Mouse (Mus musculus) gastrocnemius, postnatal 36 days (tissue): ENCODE results near the gene Hoxc4. TPM values are rescaled to one million over a fixed set of nuclear protein-coding genes. Genes with fewer than 3 reads are reported as not detected.
A peak's percentile ranks its signal among the peaks of the same experiment; 100 is the strongest.

Source experiments
- DNase-seq, 2 experiments: peaks; one replicate each; pipeline ENCODE4 v3.0.0; 2022
- intact Hi-C: fragments of 180-260 bp; cut with DNase I; formaldehyde crosslinking; loops from one replicate; pipeline ENCODE4 v1.15.1; 2025
- microRNA-seq, 2 experiments: library from miRNA; unstranded; fragments of <30 nt; microRNA quantifications; one replicate each; pipeline ENCODE4 v1.2.0; 2021
- total RNA-seq, 2 experiments: library from RNA; stranded (reverse); gene quantifications; 2 replicates each; pipeline ENCODE4 v1.2.3; 2021

Gene Hoxc4
- total RNA-seq, 2 experiments from 2014 or later: 4.1 to 4.2 TPM

GRCm38 (mm10) chr15:103065642-103066041 lies 46.9 kb downstream of the Hoxc4 start:
- intact Hi-C loops: loop anchor here (5.0 kb wide), 1 partner anchor 43 kb away; no protein-coding TSS in a partner anchor

GRCm38 (mm10) chr15:103067701-103068100 lies 49.0 kb downstream of the Hoxc4 start:
- no peak for DNase-seq
- intact Hi-C loops: loop anchor here (5.0 kb wide), 1 partner anchor 45 kb away; no protein-coding TSS in a partner anchor

More at GRCm38 (mm10) chr15:103065642-103066041, 46.9 kb downstream of the Hoxc4 start:
- no peak for DNase-seq

GRCm38 (mm10) chr15:103069173-103069572 lies 50.4 kb downstream of the Hoxc4 start:
- intact Hi-C loops: loop anchor here (5.0 kb wide), 1 partner anchor 47 kb away; no protein-coding TSS in a partner anchor
- DNase-seq: peak; percentile 30 to 58

- intact Hi-C loops: no loop called here
Measured at GRCm38 (mm10) chr15:103071266-103071665, 52.5 kb downstream of the Hoxc4 start.

GRCm38 (mm10) chr15:103074663-103075415 lies 56.1 kb downstream of the Hoxc4 start:
- DNase-seq: no peak
- intact Hi-C loops: no loop called here

More at GRCm38 (mm10) chr15:103071266-103071665, 52.5 kb downstream of the Hoxc4 start:
- DNase-seq: no peak

GRCm38 (mm10) chr15:103077673-103078072 lies 58.9 kb downstream of the Hoxc4 start:
- intact Hi-C loops: no loop called here
- no peak for DNase-seq

GRCm38 (mm10) chr15:103082622-103083021 lies 63.9 kb downstream of the Hoxc4 start:
- intact Hi-C loops: no loop called here
- DNase-seq: no peak

GRCm38 (mm10) chr15:103083598-103083997 lies 64.9 kb downstream of the Hoxc4 start:
- DNase-seq: no peak
- intact Hi-C loops: no loop called here

GRCm38 (mm10) chr15:103084944-103085343 lies 66.2 kb downstream of the Hoxc4 start:
- intact Hi-C loops: no loop called here
- no peak for DNase-seq

GRCm38 (mm10) chr15:103085831-103086671 lies 67.3 kb downstream of the Hoxc4 start:
- DNase-seq: peak; percentile 51 to 53
- intact Hi-C loops: no loop called here

Small RNA genes lying within 50 kb of the gene (microRNA-seq; reads per million reads assigned to microRNA genes)
- gene Mir196a-2 (1,579 to 2,519 reads per million in 2 experiments), gene Mir615 (317 to 375 reads per million in 2 experiments)

Other genes with a start within 250 kb of the Hoxc4 start
- not detected for gene Hoxc13, start 97.8 kb upstream of the Hoxc4 start, total RNA-seq
- not detected for gene Hoxc12, start 82.2 kb upstream of the Hoxc4 start, total RNA-seq
- 1 to 10 TPM; 5.6 to 8.1 TPM for gene Hoxc11, start 64.5 kb upstream of the Hoxc4 start, total RNA-seq
- gene Hoxc10, start 52.1 kb upstream of the Hoxc4 start, total RNA-seq: 10 to 100 TPM; 70.5 to 75.2 TPM
- 1 to 10 TPM; 1.9 to 2.3 TPM for gene Hoxc5, start 51.5 kb upstream of the Hoxc4 start, total RNA-seq
- gene Hoxc9, start 42.5 kb upstream of the Hoxc4 start, total RNA-seq: 1 to 10 TPM; 5.0 to 5.5 TPM
- 1 to 10 TPM; 1.5 to 2.0 TPM for gene Hoxc8, start 28.3 kb upstream of the Hoxc4 start, total RNA-seq
- 1 to 10 TPM; 6.8 to 7.0 TPM for gene Hoxc6, start 20.7 kb upstream of the Hoxc4 start, total RNA-seq
- gene Smug1, start 148.2 kb downstream of the Hoxc4 start, total RNA-seq: 10 to 100 TPM in 1 of 2 experiments, 1 to 10 TPM in 1; 9.9 to 11.3 TPM
- 10 to 100 TPM; 26.4 to 26.6 TPM for gene Cbx5, start 220.9 kb downstream of the Hoxc4 start, total RNA-seq
- gene Hnrnpa1, start 221.5 kb downstream of the Hoxc4 start, total RNA-seq: 100 to 1,000 TPM in 1 of 2 experiments, 10 to 100 TPM in 1; 80.3 to 101 TPM
- not detected for gene Nfe2, start 239.5 kb downstream of the Hoxc4 start, total RNA-seq